Comparison of ENCODE assay signal across 9 mouse cellular contexts in genomic region chr2:128310081-128310480, GRCm38 (mm10).
DNase-seq lines count a peak whose midpoint lies in the region; ATAC-seq and TF ChIP-seq lines count a peak whose summit lies in the region.
"Had no signal": no experiment of that assay in that cellular context is flagged by ENCODE, and none has a peak within 500 bp of the region (broad histone marks: within the 10 kb centered on the region; RNA-seq: fewer than 3 reads in every experiment).

No protein-coding gene starts in this region.

- no peak overlapping the region for H3K27ac ChIP-seq in midbrain, postnatal 0 days (ENCODE audit: low read depth, low read length)
- no peak overlapping the region for H3K27ac ChIP-seq in midbrain, embryonic 15.5 days
- H3K27ac ChIP-seq in lung, embryonic 14.5 days (ENCODE audit: low read depth) = peak overlapping the region; percentile 38; the same call in 1 of the 2 replicates
- H3K27ac ChIP-seq: limb, embryonic 12.5 days had no signal

- TF ChIP-seq CTCF in midbrain, postnatal 0 days (IDR thresholded peaks at IDR 0.05) = no peak
- TF ChIP-seq CTCF in lung, embryonic 14.5 days (IDR thresholded peaks at IDR 0.05; ENCODE audit: low read depth) = no peak

- no peak overlapping the region for H3K4me3 ChIP-seq in midbrain, postnatal 0 days (ENCODE audit: low read depth, low read length)
- no peak overlapping the region for H3K4me3 ChIP-seq in midbrain, embryonic 15.5 days
- H3K4me3 ChIP-seq in lung, embryonic 14.5 days (ENCODE audit: low read depth, low read length) = no peak overlapping the region
- H3K4me3 ChIP-seq: limb, embryonic 12.5 days had no signal

- H3K9me3 ChIP-seq in midbrain, postnatal 0 days (ENCODE audit: low read length) = no peaks in the 10 kb centered on the region
- no peaks in the 10 kb centered on the region for H3K9me3 ChIP-seq in midbrain, embryonic 15.5 days
- H3K9me3 ChIP-seq in lung, embryonic 14.5 days (ENCODE audit: low read depth, low read length) = no peaks in the 10 kb centered on the region
- H3K9me3 ChIP-seq: limb, embryonic 12.5 days had no signal

- no peak overlapping the region for H3K4me2 ChIP-seq in midbrain, postnatal 0 days (ENCODE audit: low read depth, low read length, poor library complexity, severe bottlenecking)
- no peak overlapping the region for H3K4me2 ChIP-seq in midbrain, embryonic 15.5 days
- H3K4me2 ChIP-seq in lung, embryonic 14.5 days = no peak overlapping the region; the same call in 1 of the 2 replicates
- H3K4me2 ChIP-seq: limb, embryonic 12.5 days had no signal

- peak; percentile 46 for DNase-seq in midbrain, postnatal 0 days (ENCODE audit: low spot score)
- DNase-seq in gastrocnemius, postnatal 10 days = peak; percentile 86
- peak; percentile 85 for DNase-seq in kidney, postnatal 14 days
- DNase-seq in lung, embryonic 14.5 days = peak; percentile 90
- DNase-seq in testis, postnatal 14 days (ENCODE audit: low spot score) = peak; percentile 42
- no peak for DNase-seq in liver

- no peaks in the 10 kb centered on the region for H3K36me3 ChIP-seq in midbrain, postnatal 0 days (ENCODE audit: insufficient read depth, low read length)
- no peaks in the 10 kb centered on the region for H3K36me3 ChIP-seq in midbrain, embryonic 15.5 days (replicated peaks)
- no peaks in the 10 kb centered on the region for H3K36me3 ChIP-seq in lung, embryonic 14.5 days (ENCODE audit: insufficient read depth)
- H3K36me3 ChIP-seq: limb, embryonic 12.5 days had no signal

- no peaks in the 10 kb centered on the region for H3K27me3 ChIP-seq in midbrain, postnatal 0 days (ENCODE audit: insufficient read depth, low read length)
- peaks cover 4% of the 10 kb centered on the region; the same call in 1 of the 2 replicates for H3K27me3 ChIP-seq in midbrain, embryonic 15.5 days (replicated peaks)
- no peaks in the 10 kb centered on the region for H3K27me3 ChIP-seq in lung, embryonic 14.5 days (ENCODE audit: insufficient read depth, low read length)
- H3K27me3 ChIP-seq: limb, embryonic 12.5 days had no signal

- H3K4me1 ChIP-seq in midbrain, postnatal 0 days (ENCODE audit: insufficient read depth, low read length) = no peaks in the 10 kb centered on the region; the same call in 1 of the 2 replicates
- peaks cover 12% of the 10 kb centered on the region for H3K4me1 ChIP-seq in midbrain, embryonic 15.5 days
- peaks cover 19% of the 10 kb centered on the region for H3K4me1 ChIP-seq in lung, embryonic 14.5 days (ENCODE audit: insufficient read depth)

- no peak for ATAC-seq in midbrain, postnatal 0 days (ENCODE audit: low FRiP score)
- ATAC-seq in midbrain, embryonic 15.5 days (replicated peaks) = no peak
- ATAC-seq in lung, embryonic 14.5 days (ENCODE audit: insufficient read depth) = peak; percentile 47; the same call in 1 of the 2 replicates
- ATAC-seq in erythroblast, adult 5-6 weeks (replicated peaks; ENCODE audit: low FRiP score, poor library complexity, severe bottlenecking) = no peak

- no peak overlapping the region for H3K9ac ChIP-seq in midbrain, postnatal 0 days (replicated peaks; ENCODE audit: low read length, poor library complexity, severe bottlenecking)
- no peak overlapping the region for H3K9ac ChIP-seq in midbrain, embryonic 15.5 days
- no peak overlapping the region for H3K9ac ChIP-seq in lung, embryonic 14.5 days
- H3K9ac ChIP-seq: limb, embryonic 12.5 days had no signal

- WGBS in midbrain, postnatal 0 days = 29% methylated on average over 5 of the region's 5 CpGs
- WGBS in midbrain, embryonic 15.5 days = 27% methylated on average over 5 of the region's 5 CpGs
- WGBS in lung, embryonic 14.5 days = 17% methylated on average over 5 of the region's 5 CpGs
